Mouse (Mus musculus) cerebellum, adult 2 months (tissue): ENCODE data around the gene Olfr287. TPM values are rescaled to one million over a fixed set of nuclear protein-coding genes. Genes with fewer than 3 reads are reported as not detected.

Experiments
- DNase-seq, 2 experiments: peaks; one replicate each; pipeline ENCODE4 v3.0.0; 2021
- H3K27ac ChIP-seq: fragments of 200-500 bp; 2 replicates; pipeline ENCODE4 v1.5.1; 2012; ENCODE audit warnings: low read length, control low read depth, inconsistent platforms; ENCODE audit not compliant: insufficient read depth
- H3K27me3 ChIP-seq: fragments of 200-500 bp; 2 replicates; pipeline ENCODE4 v1.6.1; 2012; ENCODE audit warnings: inconsistent platforms, mild to moderate bottlenecking, low read length, moderate library complexity; ENCODE audit not compliant: control insufficient read depth, insufficient read depth
- H3K4me1 ChIP-seq: fragments of 200-500 bp; 2 replicates; pipeline ENCODE4 v1.6.1; 2011; ENCODE audit warnings: low read length; ENCODE audit not compliant: control insufficient read depth, insufficient read depth
- H3K4me3 ChIP-seq: fragments of 200-500 bp; replicated peaks from 2 replicates; pipeline ENCODE3; 2011; ENCODE audit warnings: mild to moderate bottlenecking, low read depth, low read length, control low read depth; ENCODE audit not compliant: insufficient read depth
- CTCF ChIP-seq: fragments of 200-500 bp; IDR thresholded peaks from 2 replicates; pipeline ENCODE4 v1.5.1; 2011; ENCODE audit warnings: low read depth, mild to moderate bottlenecking, control low read depth, low read length, moderate library complexity, borderline replicate concordance; ENCODE audit not compliant: insufficient read depth
- POLR2A ChIP-seq: fragments of 200-500 bp; IDR thresholded peaks from 2 replicates; pipeline ENCODE4 v1.6.1; 2011; ENCODE audit warnings: low read length, control low read depth, borderline replicate concordance; ENCODE audit not compliant: insufficient read depth
- WGBS: fragments of 180-500 bp; shearing (Covaris S2); methylation state at CpG from one replicate; pipeline ENCODE4 v1.1.7; 2018; 5-methylcytosine and 5-hydroxymethylcytosine counted together
- polyA plus RNA-seq: library from polyadenylated mRNA; depleted of rRNA; stranded (reverse); fragments of >200 nt; gene quantifications from 2 replicates; pipeline ENCODE4 v1.2.3, GENCODE M21; 2012

Gene Olfr287
- polyA plus RNA-seq, 1 experiment, result 18.5 TPM

- TF ChIP-seq CTCF, result no peak
- no peak for TF ChIP-seq POLR2A
- DNase-seq, result no peak
- Histone ChIP-seq H3K27ac (no peak overlapping the region), H3K4me1 (no peaks in the 10 kb centered on the region), H3K27me3 (no peaks in the 10 kb centered on the region), H3K4me3 (no peak overlapping the region)
Measured at GRCm38 (mm10) chr15:98222377-98222776, 1.5 kb upstream of the Olfr287 start.

GRCm38 (mm10) chr15:98214130-98214529 is 6.7 kb downstream of the Olfr287 start:
- TF ChIP-seq POLR2A, result no peak
- TF ChIP-seq CTCF, result no peak
- no peaks in the 10 kb centered on the region for H3K27me3 ChIP-seq
- no peaks in the 10 kb centered on the region for H3K4me1 ChIP-seq
- H3K27ac ChIP-seq, result no peak overlapping the region
- WGBS, result 70% methylated on average over 5 of the region's 5 CpGs
- H3K4me3 ChIP-seq, result no peak overlapping the region
- DNase-seq, result no peak

GRCm38 (mm10) chr15:98213336-98213870 is 7.5 kb downstream of the Olfr287 start:
- Histone ChIP-seq H3K4me1 (no peaks in the 10 kb centered on the region), H3K27me3 (no peaks in the 10 kb centered on the region), H3K27ac (no peak overlapping the region), H3K4me3 (no peak overlapping the region)
- 62% methylated on average over 5 of the region's 5 CpGs for WGBS
- no peak for DNase-seq
- TF ChIP-seq CTCF (no peak), POLR2A (no peak)

DNA sequence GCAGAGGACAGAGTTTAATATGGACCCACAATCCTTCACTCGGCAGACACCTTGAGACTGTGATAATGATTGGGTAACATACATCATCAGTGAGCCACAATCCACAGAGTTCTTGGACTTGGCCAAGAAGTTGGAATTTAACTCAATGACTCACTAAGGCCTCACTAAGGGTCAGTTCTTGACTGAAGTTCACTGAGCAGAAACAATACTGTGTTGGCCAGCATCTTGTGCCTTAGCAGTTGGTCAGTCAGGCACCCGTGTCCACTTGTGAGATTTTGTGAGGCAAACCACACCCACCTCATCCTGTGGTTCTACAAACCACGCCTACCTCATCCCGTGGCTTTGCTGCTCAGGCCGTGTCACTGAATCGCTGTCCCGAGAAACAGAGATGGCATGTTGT is 11.2 kb downstream of the Olfr287 start:
- Histone ChIP-seq H3K27ac (no peak overlapping the region), H3K4me1 (no peaks in the 10 kb centered on the region), H3K27me3 (no peaks in the 10 kb centered on the region), H3K4me3 (no peak overlapping the region)
- DNase-seq, result no peak
- TF ChIP-seq CTCF, result no peak
- TF ChIP-seq POLR2A, result no peak
- WGBS, result 72% methylated on average over 7 of the region's 7 CpGs

GRCm38 (mm10) chr15:98195442-98195841 is 25.4 kb downstream of the Olfr287 start, which contains the start of gene Olfr288:
Gene Olfr288, minus strand, starts transcription at chr15:98195542.
- 51% methylated on average over 3 of the region's 3 CpGs for WGBS
- no peak for DNase-seq
- Histone ChIP-seq H3K4me1 (no peaks in the 10 kb centered on the region), H3K27me3 (no peaks in the 10 kb centered on the region), H3K4me3 (no peak within 1 kb of the TSS), H3K27ac (no peak within 1 kb of the TSS)
- TF ChIP-seq CTCF, result no peak
- no peak for TF ChIP-seq POLR2A

DNA sequence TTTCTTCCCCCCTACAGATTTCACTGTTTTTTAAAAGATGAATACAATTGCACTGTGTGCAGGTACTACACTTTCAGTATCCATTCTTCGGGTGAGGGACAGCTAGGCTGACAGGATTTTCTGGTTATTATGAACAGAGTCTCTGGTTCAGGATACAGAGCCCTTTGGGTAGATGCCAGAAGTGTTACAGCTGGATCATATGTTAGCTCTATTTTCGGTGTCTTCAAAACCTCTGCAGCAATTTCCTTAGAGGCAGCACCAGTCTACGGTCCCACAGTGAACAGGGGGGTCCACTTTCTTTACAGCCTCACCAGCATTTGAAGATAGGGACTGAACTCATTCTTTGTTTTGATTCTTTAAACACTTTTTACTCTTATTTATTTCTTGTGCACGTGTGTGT is 36.4 kb downstream of the Olfr287 start:
- no peaks in the 10 kb centered on the region; the same call in 1 of the 2 replicates for H3K4me1 ChIP-seq
- 61% methylated on average over 4 of the region's 4 CpGs for WGBS
- H3K4me3 ChIP-seq, result no peak overlapping the region

GRCm38 (mm10) chr15:98181856-98182570 is 38.8 kb downstream of the Olfr287 start:
- TF ChIP-seq CTCF, result no peak
- no peak for TF ChIP-seq POLR2A
- Histone ChIP-seq H3K27me3 (no peaks in the 10 kb centered on the region), H3K4me1 (no peaks in the 10 kb centered on the region; the same call in 1 of the 2 replicates), H3K27ac (no peak overlapping the region), H3K4me3 (no peak overlapping the region)
- 75% methylated on average over 12 of the region's 12 CpGs for WGBS
- peak; percentile 33 to 35 for DNase-seq

More for the DNA sequence above, 36.4 kb downstream of the Olfr287 start:
- Histone ChIP-seq H3K27me3 (no peaks in the 10 kb centered on the region), H3K27ac (no peak overlapping the region)
- no peak for TF ChIP-seq CTCF
- TF ChIP-seq POLR2A, result no peak
- no peak for DNase-seq

DNA sequence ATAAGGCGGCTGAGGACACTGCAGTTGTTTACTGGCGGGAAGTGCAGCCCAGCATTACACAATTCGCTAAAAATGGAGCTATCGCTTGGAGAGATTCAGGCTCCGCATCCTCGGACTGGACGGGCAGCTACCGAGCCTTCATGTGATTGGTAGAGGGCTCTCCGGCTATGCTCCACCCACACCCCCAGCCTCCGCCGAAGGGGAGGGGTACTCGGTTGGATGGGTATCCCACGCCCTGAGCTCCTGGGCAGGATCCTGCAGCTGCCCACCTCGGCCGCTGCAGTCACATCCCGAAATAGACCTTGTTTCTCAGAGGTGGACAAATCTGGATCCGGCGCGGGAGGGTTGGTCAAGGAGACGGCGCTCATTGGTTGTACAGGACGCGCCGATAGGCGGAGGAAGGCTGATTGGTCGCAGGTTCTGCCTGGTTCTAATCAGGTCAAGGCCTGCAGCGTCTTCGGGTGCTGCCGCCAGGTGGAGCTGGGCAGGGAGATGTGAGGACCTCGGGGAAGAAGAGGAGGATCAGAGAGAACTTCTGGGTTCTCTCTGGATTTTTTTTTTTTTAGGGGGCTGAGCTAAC is 39.6 kb downstream of the Olfr287 start:
- Histone ChIP-seq H3K27ac (peak overlapping the region; percentile 90), H3K4me3 (peak overlapping the region; percentile 78), H3K27me3 (no peaks in the 10 kb centered on the region), H3K4me1 (no peaks in the 10 kb centered on the region; the same call in 1 of the 2 replicates)
- DNase-seq, result peak; percentile 98 to 99
- under 1% methylated on average over 30 of the region's 30 CpGs for WGBS
- TF ChIP-seq POLR2A (peak; percentile 81; the same call in 1 of the 2 replicates), CTCF (peak; percentile 88)
